Mouse (Mus musculus): Measurements from ENCODE around the gene Cnot11. TPM values are rescaled to one million over a fixed set of nuclear protein-coding genes. Genes with fewer than 3 reads are reported as not detected.
"Not testable (repeated sequence)": the region's sequence is repeated elsewhere in the genome, so short reads cannot be mapped to it uniquely, and the experiment has no call there.

Cnot11 gene
- total RNA-seq, 1 experiment from 2014 or later, result 21.9 TPM

- no peak for DNase-seq
Measured at GRCm38 (mm10) chr1:39579139-39579538, 44.3 kb downstream of the Cnot11 start.

GRCm38 (mm10) chr1:39581215-39581614, 46.4 kb downstream of the Cnot11 start:
- no peak for DNase-seq

- no peak for DNase-seq
Measured at GRCm38 (mm10) chr1:39583173-39583572, 48.4 kb downstream of the Cnot11 start.

GRCm38 (mm10) chr1:39585416-39585815, 50.6 kb downstream of the Cnot11 start:
- DNase-seq, result no peak

- no peak for DNase-seq
Measured at GRCm38 (mm10) chr1:39590193-39590592, 55.4 kb downstream of the Cnot11 start.

GRCm38 (mm10) chr1:39591557-39591956, 56.8 kb downstream of the Cnot11 start:
- DNase-seq, result not testable (repeated sequence)

GRCm38 (mm10) chr1:39592090-39592489, 57.3 kb downstream of the Cnot11 start:
- DNase-seq, result no peak

- no peak for DNase-seq
Measured at GRCm38 (mm10) chr1:39593836-39594235, 59.0 kb downstream of the Cnot11 start.

Other genes starting within 250 kb of the Cnot11 start
- 664 and 759 TPM in 2 replicates for gene Rpl31, start 167.2 kb upstream of the Cnot11 start, total RNA-seq (2021)
- gene Tbc1d8, start 56.2 kb upstream of the Cnot11 start, total RNA-seq (2021), result 16.7 and 18.7 TPM in 2 replicates
- gene Rnf149, start 42.4 kb downstream of the Cnot11 start, total RNA-seq (2021), result 38.9 and 55.6 TPM in 2 replicates
- 0.14 and 0.18 TPM in 2 replicates for gene Creg2, start 116.5 kb downstream of the Cnot11 start, total RNA-seq (2021)
- 0.39 TPM in 1 of 2 replicates, not detected in the other for gene Rfx8, start 186.0 kb downstream of the Cnot11 start, total RNA-seq (2021)

Measured in adrenal gland, postnatal 25 days (tissue).